Mouse (Mus musculus): ENCODE data around the gene Tril. TPM values are rescaled to one million over a fixed set of nuclear protein-coding genes. Genes with fewer than 3 reads are reported as not detected.

Tril gene
- total and polyA plus RNA-seq, 3 experiments: not detected

DNA sequence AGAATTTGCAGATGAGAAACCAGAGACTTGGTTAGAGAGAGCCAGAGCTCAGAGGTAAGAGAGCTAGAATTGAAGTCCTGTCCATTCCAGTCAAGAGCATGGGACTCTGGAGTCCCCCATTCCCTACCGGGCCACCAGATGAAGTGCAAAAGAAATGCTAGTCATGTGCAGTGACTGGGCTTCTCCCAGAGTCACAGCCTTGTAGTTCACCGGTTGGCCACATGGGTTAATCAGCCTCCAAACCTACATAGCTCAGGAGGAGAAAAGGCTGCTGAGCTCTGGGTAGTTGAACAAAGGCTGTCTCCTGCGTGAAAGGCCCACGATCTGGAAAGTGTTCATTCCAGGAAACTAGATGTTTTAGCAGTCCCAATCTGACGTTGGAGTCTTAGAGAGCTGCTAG, 24.8 kb downstream of the Tril start:
- TF ChIP-seq ZNF384 (IDR thresholded peaks at IDR 0.05; ENCODE audit: low read depth, low read length) (no peak), NRF1 (IDR thresholded peaks at IDR 0.05; ENCODE audit: low read depth, low read length) (no peak), ZKSCAN1 (IDR thresholded peaks at IDR 0.05; ENCODE audit: borderline replicate concordance, low read depth, low read length) (no peak), RCOR1 (conservative IDR thresholded peaks at IDR 0.05; ENCODE audit: low read depth, low read length) (no peak), ZC3H11A (IDR thresholded peaks at IDR 0.05; ENCODE audit: low read depth, low read length) (no peak), EP300 (IDR thresholded peaks at IDR 0.05; ENCODE audit: low read length) (no peak), RAD21 (IDR thresholded peaks at IDR 0.05; ENCODE audit: low read depth, low read length) (peak; percentile 21), JUND (conservative IDR thresholded peaks at IDR 0.05; ENCODE audit: low read depth, low read length) (no peak), POLR2A (IDR thresholded peaks at IDR 0.05; ENCODE audit: low read depth, low read length) (no peak), MAX (IDR thresholded peaks at IDR 0.05; ENCODE audit: low read length) (no peak), KAT2A (IDR thresholded peaks at IDR 0.05; ENCODE audit: insufficient replicate concordance, low read length) (no peak), NELFE (IDR thresholded peaks at IDR 0.05; ENCODE audit: low read depth, low read length) (no peak), CHD2 (IDR thresholded peaks at IDR 0.05; ENCODE audit: low read length) (no peak), TBP (conservative IDR thresholded peaks at IDR 0.05; ENCODE audit: low read depth, low read length) (no peak), JUN (IDR thresholded peaks at IDR 0.05; ENCODE audit: insufficient read depth, low read depth, low read length) (no peak), ZMIZ1 (IDR thresholded peaks at IDR 0.05; ENCODE audit: low read depth, low read length) (no peak), E2F4 (IDR thresholded peaks at IDR 0.05; ENCODE audit: insufficient replicate concordance, low read depth, low read length) (no peak), TCF12 (IDR thresholded peaks at IDR 0.05; ENCODE audit: low read depth, low read length) (no peak), USF1 (IDR thresholded peaks at IDR 0.05; ENCODE audit: low read depth, low read length) (no peak), BHLHE40 (IDR thresholded peaks at IDR 0.05; ENCODE audit: low read depth, low read length) (0 out of 2 replicates have a peak, but pooled peaks have one; percentile 38), SIN3A (IDR thresholded peaks at IDR 0.05; ENCODE audit: low read length) (no peak), CTCF (conservative IDR thresholded peaks at IDR 0.05 in 1 of 2, IDR thresholded peaks at IDR 0.05 in 1 of 2; ENCODE audit: low read depth in 2 of 2, low read length in 2 of 2) (peak; percentile 52 to 57), UBTF (IDR thresholded peaks at IDR 0.05; ENCODE audit: low read depth, low read length) (no peak), GABPA (IDR thresholded peaks at IDR 0.05; ENCODE audit: insufficient replicate concordance, low read depth, low read length) (no peak), MYC (IDR thresholded peaks at IDR 0.05; ENCODE audit: low read depth, low read length) (0 out of 2 replicates have a peak, but pooled peaks have one; percentile 17), MAZ (IDR thresholded peaks at IDR 0.05; ENCODE audit: low read depth, low read length) (no peak), ETS1 (conservative IDR thresholded peaks at IDR 0.05; ENCODE audit: low read depth, low read length) (no peak), ELF1 (IDR thresholded peaks at IDR 0.05; ENCODE audit: low read depth, low read length) (no peak), PAX5 (IDR thresholded peaks at IDR 0.05; ENCODE audit: low read length) (no peak), MAFK (IDR thresholded peaks at IDR 0.05; ENCODE audit: insufficient replicate concordance, low read length) (no peak), MEF2A (IDR thresholded peaks at IDR 0.05; ENCODE audit: borderline replicate concordance, low read depth, low read length) (no peak)
- Histone ChIP-seq H3K4me1 (ENCODE audit: control insufficient read depth in 1 of 2, insufficient read depth in 2 of 2) (peaks cover 0 to 15% of the 10 kb centered on the region in 2 experiments; a peak in 2 of 4 replicates), H3K79me2 (replicated peaks; ENCODE audit: control insufficient read depth, extremely low read depth, insufficient read depth, poor library complexity, severe bottlenecking) (no peaks in the 10 kb centered on the region), H3K27me3 (replicated peaks) (no peaks in the 10 kb centered on the region), H3K9me3 (replicated peaks; ENCODE audit: low read length) (no peaks in the 10 kb centered on the region), H3K4me2 (ENCODE audit: insufficient read depth, low read depth, poor library complexity, severe bottlenecking) (no peak overlapping the region), H3K36me3 (replicated peaks in 1 of 2; ENCODE audit: control insufficient read depth in 1 of 2, insufficient read depth in 1 of 2, low read length in 1 of 2) (no peaks in the 10 kb centered on the region), H3K4me3 (replicated peaks in 1 of 3; ENCODE audit: low read depth in 2 of 3, low read length in 2 of 3, poor library complexity in 1 of 3) (no peak overlapping the region), H3K27ac (ENCODE audit: insufficient read depth, low read depth) (no peak overlapping the region), H3K9ac (ENCODE audit: insufficient read depth, low read depth) (no peak overlapping the region)
- peak; percentile 55 for DNase-seq (ENCODE audit: extremely low read depth)
- dilution Hi-C loops (cut with MboI; ENCODE audit: extremely low pct_ligation_motif_present, extremely low pct_unique_long_range_greater_than_20kb, low sequenced_read_pairs) (no loop called here), in situ Hi-C loops (cut with MboI; ENCODE audit: low pct_ligation_motif_present, low pct_unique_long_range_greater_than_20kb, low sequenced_read_pairs) (loop anchor here (5.0 kb wide), 1 partner anchor 167 kb away; no protein-coding TSS in a partner anchor)
